12 mouse cellular contexts compared by ENCODE assay signal in genomic region chrX:165193550-165193949, GRCm38 (mm10).
DNase-seq lines count a peak whose midpoint lies in the region; ATAC-seq and TF ChIP-seq lines count a peak whose summit lies in the region.
"Had no signal": no experiment of that assay in that cellular context is flagged by ENCODE, and none has a peak within 500 bp of the region (broad histone marks: within the 10 kb centered on the region; RNA-seq: fewer than 3 reads in every experiment).

No protein-coding gene starts in this region.

- no peaks in the 10 kb centered on the region for H3K4me1 ChIP-seq in heart, postnatal 0 days (ENCODE audit: control insufficient read depth, insufficient read depth)
- H3K4me1 ChIP-seq in liver, postnatal 0 days (ENCODE audit: insufficient read depth) = no peaks in the 10 kb centered on the region
- H3K4me1 ChIP-seq in kidney, embryonic 16.5 days (ENCODE audit: insufficient read depth, low read length) = no peaks in the 10 kb centered on the region
- H3K4me1 ChIP-seq: liver, embryonic 12.5 days had no signal

- no peaks in the 10 kb centered on the region for H3K27me3 ChIP-seq in heart, postnatal 0 days (ENCODE audit: control insufficient read depth, insufficient read depth, low read length)
- no peaks in the 10 kb centered on the region for H3K27me3 ChIP-seq in liver, postnatal 0 days (ENCODE audit: insufficient read depth, low read length)
- H3K27me3 ChIP-seq in kidney, embryonic 16.5 days (ENCODE audit: insufficient read depth, low read length) = no peaks in the 10 kb centered on the region; the same call in 1 of the 2 replicates
- H3K27me3 ChIP-seq: liver, embryonic 12.5 days had no signal

- 0 out of 2 replicates have a peak, but pooled peaks have one; percentile 11 for TF ChIP-seq CTCF in heart, postnatal 0 days (IDR thresholded peaks at IDR 0.05; ENCODE audit: low read depth)
- TF ChIP-seq CTCF in liver, postnatal 0 days (IDR thresholded peaks at IDR 0.05; ENCODE audit: low read depth) = peak; percentile 42

- no peaks in the 10 kb centered on the region for H3K9me3 ChIP-seq in heart, postnatal 0 days (replicated peaks; ENCODE audit: control insufficient read depth, low read length)
- H3K9me3 ChIP-seq in liver, postnatal 0 days (ENCODE audit: low read length) = no peaks in the 10 kb centered on the region
- no peaks in the 10 kb centered on the region for H3K9me3 ChIP-seq in kidney, embryonic 16.5 days (ENCODE audit: low read length)
- H3K9me3 ChIP-seq: liver, embryonic 12.5 days had no signal

- TF ChIP-seq EP300 in heart, postnatal 0 days (IDR thresholded peaks at IDR 0.05; ENCODE audit: low read depth) = no peak
- no peak for TF ChIP-seq EP300 in liver, postnatal 0 days (IDR thresholded peaks at IDR 0.05; ENCODE audit: low read depth)

- no peak overlapping the region for H3K27ac ChIP-seq in heart, postnatal 0 days (ENCODE audit: low read depth)
- no peak overlapping the region for H3K27ac ChIP-seq in liver, postnatal 0 days (ENCODE audit: low read depth)
- no peak overlapping the region for H3K27ac ChIP-seq in kidney, embryonic 16.5 days (ENCODE audit: low read length)
- H3K27ac ChIP-seq: liver, embryonic 12.5 days had no signal

- 50% methylated on average over 1 of the region's 1 CpGs for WGBS in heart, postnatal 0 days
- WGBS in liver, postnatal 0 days (ENCODE audit: insufficient replicate concordance) = 52% methylated on average over 1 of the region's 1 CpGs
- WGBS in kidney, embryonic 16.5 days = 66% methylated on average over 1 of the region's 1 CpGs

- peak; percentile 4 for DNase-seq in adrenal gland, postnatal 14 days
- DNase-seq in adrenal gland, postnatal 25 days = no peak
- no peak for DNase-seq in heart, postnatal 0 days (ENCODE audit: low spot score)
- no peak for DNase-seq in heart, postnatal 14 days
- no peak for DNase-seq in liver, postnatal 0 days
- DNase-seq in liver = no peak
- peak; percentile 33 for DNase-seq in brain, adult 2 months (ENCODE audit: low read depth, low spot score)
- DNase-seq: kidney, postnatal 4 days; thymus, postnatal 25 days had no signal

- no peaks in the 10 kb centered on the region for H3K36me3 ChIP-seq in heart, postnatal 0 days (replicated peaks; ENCODE audit: control insufficient read depth, insufficient read depth, low read length)
- no peaks in the 10 kb centered on the region for H3K36me3 ChIP-seq in liver, postnatal 0 days (replicated peaks; ENCODE audit: insufficient read depth, low read length)
- H3K36me3 ChIP-seq in kidney, embryonic 16.5 days (ENCODE audit: insufficient read depth, low read length) = no peaks in the 10 kb centered on the region
- H3K36me3 ChIP-seq: liver, embryonic 12.5 days had no signal

- intact Hi-C loops in heart, postnatal 14 days (cut with DNase I) = no loop called here

- no peak for ATAC-seq in heart, postnatal 0 days (ENCODE audit: insufficient read depth, low read depth)
- ATAC-seq in liver, postnatal 0 days = no peak
- ATAC-seq in kidney, embryonic 16.5 days (ENCODE audit: low FRiP score, low TSS enrichment) = no peak
- ATAC-seq: inflammation-experienced regulatory T-cells, adult 6 months; liver, embryonic 12.5 days had no signal

- H3K9ac ChIP-seq in heart, postnatal 0 days (replicated peaks; ENCODE audit: low read depth, low read length) = no peak overlapping the region
- H3K9ac ChIP-seq in liver, postnatal 0 days (replicated peaks) = no peak overlapping the region
- H3K9ac ChIP-seq in kidney, embryonic 16.5 days (replicated peaks; ENCODE audit: low read length) = no peak overlapping the region
- H3K9ac ChIP-seq: liver, embryonic 12.5 days had no signal

- no peak overlapping the region for H3K4me3 ChIP-seq in heart, postnatal 0 days (ENCODE audit: low read depth, low read length)
- H3K4me3 ChIP-seq in liver, postnatal 0 days (ENCODE audit: low read depth, low read length) = no peak overlapping the region
- no peak overlapping the region for H3K4me3 ChIP-seq in kidney, embryonic 16.5 days (ENCODE audit: low read length)
- H3K4me3 ChIP-seq: liver, embryonic 12.5 days had no signal

- no peak overlapping the region for H3K4me2 ChIP-seq in heart, postnatal 0 days (ENCODE audit: low read depth, low read length)
- H3K4me2 ChIP-seq in liver, postnatal 0 days (ENCODE audit: low read depth, low read length) = no peak overlapping the region
- H3K4me2 ChIP-seq in kidney, embryonic 16.5 days (replicated peaks; ENCODE audit: low read depth, low read length) = no peak overlapping the region
- H3K4me2 ChIP-seq: liver, embryonic 12.5 days had no signal

Comparison
In these comparisons a context has a peak if more than half of its experiments do, and no peak if none do; other contexts are left out.
1. DNase-seq: peak in adrenal gland, postnatal 14 days (single experiment) and brain, adult 2 months (single experiment); none in adrenal gland, postnatal 25 days (single experiment), heart, postnatal 0 days (single experiment), heart, postnatal 14 days (0 of 2), liver, postnatal 0 days (single experiment) and liver (single experiment).